Mouse (Mus musculus): ENCODE data around the gene Ppm1e.

DNA sequence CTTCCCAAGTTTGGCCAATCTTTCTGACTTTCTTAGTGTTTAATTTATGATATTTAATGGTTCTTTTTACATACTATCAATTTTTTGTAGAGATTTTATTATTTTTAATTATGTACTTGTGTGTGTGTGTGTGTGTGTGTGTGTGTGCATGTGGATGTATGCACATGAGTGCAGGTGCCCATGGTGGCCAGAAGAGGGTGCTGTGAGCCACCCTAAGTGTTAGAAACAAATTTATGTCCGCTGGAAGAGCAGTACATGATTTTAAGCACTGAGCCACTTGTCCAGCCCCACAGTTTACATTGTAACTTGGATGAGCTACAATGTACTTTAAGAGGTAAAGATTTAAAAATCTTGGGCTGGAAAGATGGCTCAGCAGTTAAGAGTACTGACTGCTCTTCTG lies 87.3 kb downstream of the Ppm1e start:
- TF ChIP-seq CTCF (IDR thresholded peaks at IDR 0.05; ENCODE audit: extremely low read depth, insufficient read length, insufficient replicate concordance, low read depth, low read length) (no peak), POLR2A (IDR thresholded peaks at IDR 0.05; ENCODE audit: low read depth, low read length) (no peak)

Data from small intestine, adult 2 months (tissue).